Mouse (Mus musculus): Measurements from ENCODE around the gene Hoxd8.

Gene Hoxd8

GRCm38 (mm10) chr2:74713239-74714150, 9.1 kb downstream of the Hoxd8 start:
- no peak for DNase-seq (ENCODE audit: low read depth, low spot score)

GRCm38 (mm10) chr2:74714156-74714789, 9.9 kb downstream of the Hoxd8 start:
- no peak for DNase-seq (ENCODE audit: low read depth, low spot score)

- DNase-seq (ENCODE audit: low read depth, low spot score) = no peak
Measured at GRCm38 (mm10) chr2:74714881-74715280, 10.5 kb downstream of the Hoxd8 start.

GRCm38 (mm10) chr2:74715504-74716241, 11.3 kb downstream of the Hoxd8 start:
- DNase-seq (ENCODE audit: low read depth, low spot score) = peak; percentile 71

GRCm38 (mm10) chr2:74720384-74720783, 16.0 kb downstream of the Hoxd8 start:
- no peak for DNase-seq (ENCODE audit: low read depth, low spot score)

GRCm38 (mm10) chr2:74720955-74721491, 16.6 kb downstream of the Hoxd8 start:
- DNase-seq (ENCODE audit: low read depth, low spot score) = no peak

GRCm38 (mm10) chr2:74721882-74722281, 17.5 kb downstream of the Hoxd8 start:
- DNase-seq (ENCODE audit: low read depth, low spot score) = no peak

- DNase-seq (ENCODE audit: low read depth, low spot score) = no peak
Measured at GRCm38 (mm10) chr2:74722949-74723348, 18.5 kb downstream of the Hoxd8 start.

GRCm38 (mm10) chr2:74724244-74725015, 20.0 kb downstream of the Hoxd8 start:
- no peak for DNase-seq (ENCODE audit: low read depth, low spot score)

- no peak for DNase-seq (ENCODE audit: low read depth, low spot score)
Measured at GRCm38 (mm10) chr2:74725171-74725570, 20.8 kb downstream of the Hoxd8 start.

- no peak for DNase-seq (ENCODE audit: low read depth, low spot score)
Measured at GRCm38 (mm10) chr2:74726551-74726950, 22.1 kb downstream of the Hoxd8 start, which contains the start of gene Gm28230. Gm28230 (plus strand) TSS chr2:74726728.

- DNase-seq (ENCODE audit: low read depth, low spot score) = no peak
Measured at GRCm38 (mm10) chr2:74726973-74727639, 22.7 kb downstream of the Hoxd8 start.

- DNase-seq (ENCODE audit: low read depth, low spot score) = no peak
Measured at GRCm38 (mm10) chr2:74727640-74728302, 23.4 kb downstream of the Hoxd8 start.

- no peak for DNase-seq (ENCODE audit: low read depth, low spot score)
Measured at GRCm38 (mm10) chr2:74728303-74728680, 23.9 kb downstream of the Hoxd8 start.

- no peak for DNase-seq (ENCODE audit: low read depth, low spot score)
Measured at GRCm38 (mm10) chr2:74730331-74730730, 25.9 kb downstream of the Hoxd8 start.

- DNase-seq (ENCODE audit: low read depth, low spot score) = no peak
Measured at GRCm38 (mm10) chr2:74731055-74731454, 26.6 kb downstream of the Hoxd8 start.

GRCm38 (mm10) chr2:74731799-74732512, 27.5 kb downstream of the Hoxd8 start:
- DNase-seq (ENCODE audit: low read depth, low spot score) = no peak

GRCm38 (mm10) chr2:74732513-74733316, 28.3 kb downstream of the Hoxd8 start:
- DNase-seq (ENCODE audit: low read depth, low spot score) = no peak

- DNase-seq (ENCODE audit: low read depth, low spot score) = no peak
Measured at GRCm38 (mm10) chr2:74733317-74733661, 28.9 kb downstream of the Hoxd8 start.

Data from CD4-positive helper T cell, adult 2 months (primary cell).